Mouse (Mus musculus) layer of hippocampus, postnatal 10 days (tissue): Measurements from ENCODE around the gene Vcan. TPM values are rescaled to one million over a fixed set of nuclear protein-coding genes. Genes with fewer than 3 reads are reported as not detected.

Experiments used
- DNase-seq, 2 experiments: peaks; one replicate each; pipeline ENCODE4 v3.0.0; 2021; ENCODE audit warnings: low spot score in 2 of 2
- total RNA-seq, 2 experiments: library from RNA; stranded (reverse); gene quantifications; 2 replicates each; pipeline ENCODE4 v1.2.3; 2021

Gene Vcan
- total RNA-seq, 2 experiments from 2014 or later: 37.3 to 38.7 TPM

GRCm38 (mm10) chr13:89607399-89607798 is 134.9 kb downstream of the Vcan start:
- DNase-seq: no peak

Other genes with a start within 250 kb of the Vcan start
- 10 to 100 TPM; 83.4 to 98.5 TPM for gene Hapln1, start 202.7 kb downstream of the Vcan start, total RNA-seq